Comparison of ENCODE assay signal across 9 mouse cellular contexts in the genomic region with DNA sequence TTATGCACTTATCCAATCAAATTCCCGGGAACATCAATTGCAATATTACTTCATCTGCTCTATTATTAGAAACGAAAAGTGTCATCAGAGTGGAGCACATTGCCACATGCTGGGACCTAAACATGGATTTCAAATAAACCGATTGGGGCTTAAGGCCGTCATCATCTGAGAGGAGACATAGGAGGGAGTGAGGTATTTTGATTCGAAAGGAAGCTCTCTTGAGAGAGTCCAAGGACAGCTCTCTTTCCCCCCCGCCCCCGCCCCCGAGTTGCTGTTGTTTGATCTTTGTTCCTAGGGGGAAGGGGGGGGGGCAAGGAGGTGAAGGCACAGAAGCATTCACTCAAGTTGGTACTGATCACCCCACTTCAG. TPM values are rescaled to one million over a fixed set of nuclear protein-coding genes. Genes with fewer than 3 reads are reported as not detected.
DNase-seq lines count a peak whose midpoint lies in the region; ATAC-seq and TF ChIP-seq lines count a peak whose summit lies in the region.
"Had no signal": no experiment of that assay in that cellular context is flagged by ENCODE, and none has a peak within 500 bp of the region (broad histone marks: within the 10 kb centered on the region; RNA-seq: fewer than 3 reads in every experiment).

No protein-coding gene starts in this region.

- no peak for TF ChIP-seq CTCF in kidney, adult 2 months (conservative IDR thresholded peaks at IDR 0.05; ENCODE audit: insufficient read depth, insufficient read length, low read depth, low read length)
- no peak for TF ChIP-seq CTCF in midbrain, postnatal 0 days (IDR thresholded peaks at IDR 0.05)

- TF ChIP-seq POLR2A in kidney, adult 2 months (IDR thresholded peaks at IDR 0.05; ENCODE audit: low read depth, low read length) = no peak

- H3K4me1 ChIP-seq in kidney, adult 2 months (ENCODE audit: control insufficient read depth, insufficient read depth, low read length) = no peaks in the 10 kb centered on the region
- no peaks in the 10 kb centered on the region for H3K4me1 ChIP-seq in embryonic facial prominence, embryonic 11.5 days (ENCODE audit: control insufficient read depth, insufficient read depth, low read length)
- H3K4me1 ChIP-seq in midbrain, postnatal 0 days (ENCODE audit: insufficient read depth, low read length) = 0 out of 2 replicates have a peak, but pooled peaks cover 3% of the 10 kb centered on the region

- ATAC-seq in embryonic facial prominence, embryonic 11.5 days (replicated peaks; ENCODE audit: insufficient number of reproducible peaks, low FRiP score, low TSS enrichment, low read depth) = no peak
- peak; percentile 10 for ATAC-seq in inflammation-experienced regulatory T-cells, adult 6 months
- ATAC-seq in midbrain, postnatal 0 days (ENCODE audit: low FRiP score) = peak; percentile 8; the same call in 1 of the 2 replicates

- H3K27me3 ChIP-seq in kidney, adult 2 months (replicated peaks; ENCODE audit: control insufficient read depth, insufficient read depth, low read length) = no peaks in the 10 kb centered on the region; the same call in 1 of the 2 replicates
- H3K27me3 ChIP-seq in embryonic facial prominence, embryonic 11.5 days (ENCODE audit: control insufficient read depth, insufficient read depth, low read length) = peaks cover 3% of the 10 kb centered on the region; the same call in 1 of the 2 replicates
- no peaks in the 10 kb centered on the region for H3K27me3 ChIP-seq in midbrain, postnatal 0 days (ENCODE audit: insufficient read depth, low read length)

- H3K9me3 ChIP-seq in embryonic facial prominence, embryonic 11.5 days (replicated peaks; ENCODE audit: control insufficient read depth, low read length) = no peaks in the 10 kb centered on the region
- no peaks in the 10 kb centered on the region for H3K9me3 ChIP-seq in midbrain, postnatal 0 days (ENCODE audit: low read length)

- DNase-seq in kidney, adult 2 months = no peak
- DNase-seq in kidney, postnatal 14 days = no peak
- no peak for DNase-seq in embryonic facial prominence, embryonic 11.5 days (ENCODE audit: low spot score)
- no peak for DNase-seq in midbrain, postnatal 0 days (ENCODE audit: low spot score)
- DNase-seq in adrenal gland, adult 8-10 months = no peak
- DNase-seq in embryo, embryonic 9.5 days (ENCODE audit: extremely low spot score) = no peak
- no peak for DNase-seq in frontal cortex, postnatal 36 days (ENCODE audit: low spot score in 2 of 2)

- H3K4me2 ChIP-seq in embryonic facial prominence, embryonic 11.5 days (ENCODE audit: low read depth, low read length) = peak overlapping the region; percentile 95
- peak overlapping the region; percentile 77 for H3K4me2 ChIP-seq in midbrain, postnatal 0 days (ENCODE audit: low read depth, low read length, poor library complexity, severe bottlenecking)

- H3K36me3 ChIP-seq in kidney, adult 2 months (ENCODE audit: control insufficient read depth, insufficient read depth, low read length) = no peaks in the 10 kb centered on the region
- H3K36me3 ChIP-seq in embryonic facial prominence, embryonic 11.5 days (replicated peaks; ENCODE audit: control insufficient read depth, insufficient read depth, low read depth, low read length) = no peaks in the 10 kb centered on the region
- H3K36me3 ChIP-seq in midbrain, postnatal 0 days (ENCODE audit: insufficient read depth, low read length) = no peaks in the 10 kb centered on the region

- H3K9ac ChIP-seq in embryonic facial prominence, embryonic 11.5 days (replicated peaks; ENCODE audit: low read length) = peak overlapping the region; percentile 65
- peak overlapping the region; percentile 67 for H3K9ac ChIP-seq in midbrain, postnatal 0 days (replicated peaks; ENCODE audit: low read length, poor library complexity, severe bottlenecking)

- peak overlapping the region; percentile 53; the same call in 1 of the 2 replicates for H3K4me3 ChIP-seq in kidney, adult 2 months (ENCODE audit: insufficient read depth, low read depth, low read length)
- peak overlapping the region; percentile 59 for H3K4me3 ChIP-seq in embryonic facial prominence, embryonic 11.5 days (ENCODE audit: low read depth, low read length)
- peak overlapping the region; percentile 59 for H3K4me3 ChIP-seq in midbrain, postnatal 0 days (ENCODE audit: low read depth, low read length)

- WGBS in kidney, adult 2 months = under 1% methylated on average over 8 of the region's 8 CpGs
- under 1% methylated on average over 8 of the region's 8 CpGs for WGBS in embryonic facial prominence, embryonic 11.5 days
- WGBS in midbrain, postnatal 0 days = 0% methylated on average over 8 of the region's 8 CpGs

- H3K27ac ChIP-seq in kidney, adult 2 months (ENCODE audit: insufficient read depth, low read depth, low read length) = no peak overlapping the region
- H3K27ac ChIP-seq in embryonic facial prominence, embryonic 11.5 days (replicated peaks; ENCODE audit: low read depth, low read length) = no peak overlapping the region
- H3K27ac ChIP-seq in midbrain, postnatal 0 days (ENCODE audit: low read depth, low read length) = peak overlapping the region; percentile 79

RNA-seq across cellular contexts. Expression of a gene that starts 0.2 kb away (rescaled TPM):
- polyA plus RNA-seq in kidney, adult 2 months (2012; rRNA removed) = 0.33 TPM in 2 replicates
- polyA plus RNA-seq in embryonic facial prominence, embryonic 11.5 days (2014; fragmentation: Nextera tagmentation; extraction: Ambion mirVana) = 1.7 and 1.9 TPM in 2 replicates
- polyA plus RNA-seq in inflammation-experienced regulatory T-cells, adult 6 months (2017; shearing (Covaris generic)) = under 1 TPM in 1 of 3 experiments, not detected in 2; 0.07 TPM
- total RNA-seq in midbrain, postnatal 0 days (2014; rRNA removed) = 13.1 and 16.8 TPM in 2 replicates
- polyA plus RNA-seq in midbrain, postnatal 0 days (2015; fragmentation: Nextera tagmentation; extraction: Ambion mirVana) = 6.9 and 7.2 TPM in 2 replicates
- total RNA-seq in adrenal gland, adult 8-10 months (2022) = 1 to 10 TPM; 1.7 to 3.2 (median 1.9) TPM

RNA-seq across cellular contexts. Expression of a gene that starts 27.0 kb away (rescaled TPM):
- polyA plus RNA-seq in kidney, adult 2 months (2012; rRNA removed) = not detected in 2 replicates
- not detected in 2 replicates for polyA plus RNA-seq in embryonic facial prominence, embryonic 11.5 days (2014; fragmentation: Nextera tagmentation; extraction: Ambion mirVana)
- polyA plus RNA-seq in inflammation-experienced regulatory T-cells, adult 6 months (2017; shearing (Covaris generic)) = not detected
- not detected in 2 replicates for total RNA-seq in midbrain, postnatal 0 days (2014; rRNA removed)
- not detected in 2 replicates for polyA plus RNA-seq in midbrain, postnatal 0 days (2015; fragmentation: Nextera tagmentation; extraction: Ambion mirVana)
- not detected for total RNA-seq in adrenal gland, adult 8-10 months (2022)
- polyA plus RNA-seq: gonadal fat pad, adult 2 months had no signal
